Mouse (Mus musculus): Measurements from ENCODE around the gene Clec16a. TPM values are rescaled to one million over a fixed set of nuclear protein-coding genes. Genes with fewer than 3 reads are reported as not detected.

The Clec16a gene
- polyA plus RNA-seq, 1 experiment from 2014 or later: 31.5 TPM

GRCm38 (mm10) chr16:10634940-10635339 lies 89.8 kb downstream of the Clec16a start:
- H3K4me2 ChIP-seq: no peak overlapping the region
- H3K27ac ChIP-seq: no peak overlapping the region
- peaks cover 10% of the 10 kb centered on the region for H3K4me1 ChIP-seq
- WGBS: 82% methylated on average over 3 of the region's 3 CpGs
- H3K36me3 ChIP-seq: 0 out of 2 replicates have a peak, but pooled peaks cover 3% of the 10 kb centered on the region
- H3K27me3 ChIP-seq (replicated peaks): no peaks in the 10 kb centered on the region
- no peak overlapping the region for H3K4me3 ChIP-seq (replicated peaks)
- H3K9ac ChIP-seq: no peak overlapping the region
- no peaks in the 10 kb centered on the region for H3K9me3 ChIP-seq
- no peak for ATAC-seq (ENCODE audit: insufficient read depth, low FRiP score, low read depth)

- Histone ChIP-seq H3K4me2 (no peak overlapping the region), H3K27ac (no peak overlapping the region), H3K27me3 (replicated peaks) (no peaks in the 10 kb centered on the region), H3K4me1 (peaks cover 10% of the 10 kb centered on the region), H3K36me3 (no peaks in the 10 kb centered on the region), H3K9ac (no peak overlapping the region), H3K9me3 (no peaks in the 10 kb centered on the region), H3K4me3 (replicated peaks) (no peak overlapping the region)
- ATAC-seq (ENCODE audit: insufficient read depth, low FRiP score, low read depth): no peak
- WGBS: 49% methylated on average over 3 of the region's 3 CpGs
These were observed 92.8 kb downstream of the Clec16a start for GRCm38 (mm10) chr16:10637898-10638297.

DNA sequence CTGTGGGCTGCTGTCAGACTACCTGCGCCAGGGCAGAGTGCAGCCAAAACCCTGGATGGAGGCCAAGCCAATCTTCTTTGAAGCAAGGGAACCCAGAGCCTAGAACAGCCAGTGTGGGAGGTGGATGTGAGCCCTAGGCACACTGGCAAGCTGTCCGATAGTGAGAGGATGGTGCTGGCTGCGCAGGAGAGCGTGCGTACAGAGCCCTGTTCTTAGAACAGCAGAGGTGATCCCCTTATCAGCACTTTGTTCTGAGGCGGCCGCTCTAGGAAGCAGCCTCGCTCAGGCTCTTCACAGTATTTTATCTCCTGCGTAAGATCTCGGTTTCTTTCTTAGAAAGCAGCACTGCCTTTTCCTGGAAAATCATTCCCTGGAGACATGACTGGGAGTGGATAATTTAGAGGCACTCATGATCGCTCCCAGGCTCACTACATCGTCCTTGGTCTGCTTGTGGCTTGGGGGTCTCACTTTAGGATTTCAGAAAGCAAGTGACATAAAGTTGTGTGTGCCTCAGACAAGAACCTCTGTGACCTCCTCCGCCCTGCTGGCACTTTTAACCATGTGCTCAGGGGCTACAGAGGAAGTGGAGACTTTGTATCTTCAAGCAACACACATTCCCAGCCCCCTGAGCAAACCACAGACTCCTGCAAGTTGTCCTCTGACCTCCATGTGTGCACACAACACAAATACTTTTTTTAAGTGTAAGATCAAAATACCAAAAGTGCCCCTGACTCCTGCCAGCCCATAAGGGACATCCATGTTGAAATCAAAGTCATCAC lies 94.2 kb downstream of the Clec16a start:
- Histone ChIP-seq H3K27me3 (replicated peaks) (no peaks in the 10 kb centered on the region), H3K4me3 (replicated peaks) (no peak overlapping the region), H3K9ac (no peak overlapping the region), H3K4me2 (no peak overlapping the region), H3K9me3 (no peaks in the 10 kb centered on the region), H3K36me3 (no peaks in the 10 kb centered on the region), H3K4me1 (peaks cover 10% of the 10 kb centered on the region), H3K27ac (no peak overlapping the region)
- WGBS: 61% methylated on average over 13 of the region's 13 CpGs
- peak; percentile 56; the same call in 1 of the 2 replicates for ATAC-seq (ENCODE audit: insufficient read depth, low FRiP score, low read depth)

DNA sequence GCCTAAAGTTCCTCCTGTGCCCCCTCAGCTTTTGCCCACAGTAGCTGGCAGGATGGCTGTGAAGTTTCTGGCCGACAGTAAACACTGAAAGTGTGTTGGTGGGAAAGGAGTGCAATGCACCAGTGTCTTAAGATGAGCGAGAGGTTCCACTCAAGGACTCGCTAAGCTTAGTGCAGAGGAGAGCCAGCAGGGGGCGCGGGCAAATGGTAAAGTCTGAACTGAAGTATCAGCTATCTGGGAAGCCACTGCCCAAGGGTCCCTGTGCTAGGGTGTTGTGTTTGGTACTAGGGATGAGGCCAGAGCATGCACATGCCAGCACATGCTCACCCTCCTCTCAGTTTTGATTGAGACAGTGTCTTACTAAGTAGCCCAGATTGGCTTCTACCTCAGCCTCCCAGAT lies 94.9 kb downstream of the Clec16a start:
- 3% methylated on average over 5 of the region's 5 CpGs for WGBS
- H3K4me2 ChIP-seq: no peak overlapping the region
- H3K4me3 ChIP-seq (replicated peaks): no peak overlapping the region
- H3K9me3 ChIP-seq: no peaks in the 10 kb centered on the region
- H3K9ac ChIP-seq: no peak overlapping the region
- H3K27ac ChIP-seq: no peak overlapping the region
- H3K27me3 ChIP-seq (replicated peaks): no peaks in the 10 kb centered on the region
- H3K36me3 ChIP-seq: no peaks in the 10 kb centered on the region
- H3K4me1 ChIP-seq: peaks cover 10% of the 10 kb centered on the region
- no peak for ATAC-seq (ENCODE audit: insufficient read depth, low FRiP score, low read depth)

GRCm38 (mm10) chr16:10641146-10641545 lies 96.0 kb downstream of the Clec16a start:
- 69% methylated on average over 1 of the region's 1 CpGs for WGBS
- ATAC-seq (ENCODE audit: insufficient read depth, low FRiP score, low read depth): no peak
- Histone ChIP-seq H3K27me3 (replicated peaks) (no peaks in the 10 kb centered on the region), H3K9me3 (no peaks in the 10 kb centered on the region), H3K9ac (no peak overlapping the region), H3K4me3 (replicated peaks) (no peak overlapping the region), H3K4me1 (peaks cover 10% of the 10 kb centered on the region), H3K27ac (no peak overlapping the region), H3K4me2 (no peak overlapping the region), H3K36me3 (no peaks in the 10 kb centered on the region)

DNA sequence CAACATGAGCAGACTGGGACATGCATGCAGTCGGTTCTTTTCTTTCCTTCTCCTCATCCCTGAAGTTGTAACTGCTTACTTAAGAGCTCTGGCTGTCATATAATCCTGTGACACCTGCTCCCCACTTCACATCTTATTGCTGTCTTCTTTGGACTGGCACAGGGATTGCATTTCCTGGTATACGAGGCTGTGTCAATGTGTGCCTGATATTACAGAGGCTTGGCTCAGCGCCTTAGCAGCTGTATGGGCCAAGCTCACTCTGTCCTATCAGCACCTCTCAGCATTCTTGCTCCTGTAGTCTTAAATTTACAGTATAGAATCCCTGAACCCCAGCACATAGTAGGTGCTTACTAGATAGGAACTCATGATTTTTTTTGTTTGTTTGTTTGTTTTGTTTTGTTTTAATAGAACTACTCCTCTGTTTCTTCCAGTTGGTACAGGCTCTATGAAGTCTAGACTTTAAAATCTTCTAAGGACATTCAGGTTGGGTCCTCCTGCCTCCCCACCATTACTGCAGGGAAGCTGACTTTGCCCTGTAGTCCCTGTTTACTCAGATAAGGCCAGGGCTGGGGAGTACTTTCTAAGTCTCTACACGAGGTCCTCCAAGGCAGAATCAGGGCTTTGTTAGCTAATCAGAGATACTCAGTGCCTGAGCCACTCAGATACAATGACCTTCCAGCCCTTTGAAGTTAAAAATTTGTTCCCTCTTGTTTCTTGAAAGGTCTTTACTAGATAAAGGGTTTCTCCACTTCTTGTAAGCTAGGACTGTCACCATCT lies 97.9 kb downstream of the Clec16a start:
- Histone ChIP-seq H3K4me1 (peaks cover 9% of the 10 kb centered on the region), H3K9me3 (no peaks in the 10 kb centered on the region), H3K4me3 (replicated peaks) (no peak overlapping the region), H3K4me2 (no peak overlapping the region), H3K27ac (peak overlapping the region; percentile 16; the same call in 1 of the 2 replicates), H3K36me3 (no peaks in the 10 kb centered on the region), H3K27me3 (replicated peaks) (no peaks in the 10 kb centered on the region), H3K9ac (no peak overlapping the region)
- ATAC-seq (ENCODE audit: insufficient read depth, low FRiP score, low read depth): no peak; the same call in 1 of the 2 replicates
- 45% methylated on average over 4 of the region's 4 CpGs for WGBS

- Histone ChIP-seq H3K4me1 (no peaks in the 10 kb centered on the region), H3K27ac (no peak overlapping the region), H3K4me3 (replicated peaks) (no peak overlapping the region), H3K27me3 (replicated peaks) (no peaks in the 10 kb centered on the region), H3K36me3 (no peaks in the 10 kb centered on the region), H3K9ac (no peak overlapping the region), H3K4me2 (no peak overlapping the region), H3K9me3 (no peaks in the 10 kb centered on the region)
- ATAC-seq (ENCODE audit: insufficient read depth, low FRiP score, low read depth): no peak
These were observed 99.1 kb downstream of the Clec16a start for GRCm38 (mm10) chr16:10644238-10644637.

GRCm38 (mm10) chr16:10644731-10645130 lies 99.6 kb downstream of the Clec16a start:
- Histone ChIP-seq H3K9me3 (no peaks in the 10 kb centered on the region), H3K27me3 (replicated peaks) (no peaks in the 10 kb centered on the region), H3K36me3 (no peaks in the 10 kb centered on the region), H3K4me1 (no peaks in the 10 kb centered on the region), H3K4me3 (replicated peaks) (no peak overlapping the region), H3K27ac (no peak overlapping the region), H3K4me2 (no peak overlapping the region), H3K9ac (no peak overlapping the region)
- no peak for ATAC-seq (ENCODE audit: insufficient read depth, low FRiP score, low read depth)
- WGBS: 89% methylated on average over 8 of the region's 8 CpGs

GRCm38 (mm10) chr16:10651804-10652203 lies 106.7 kb downstream of the Clec16a start:
- no peak overlapping the region for H3K4me2 ChIP-seq
- H3K27me3 ChIP-seq (replicated peaks): no peaks in the 10 kb centered on the region
- no peaks in the 10 kb centered on the region for H3K36me3 ChIP-seq
- no peak for ATAC-seq (ENCODE audit: insufficient read depth, low FRiP score, low read depth)
- peaks cover 10% of the 10 kb centered on the region for H3K4me1 ChIP-seq
- no peaks in the 10 kb centered on the region for H3K9me3 ChIP-seq
- H3K4me3 ChIP-seq (replicated peaks): no peak overlapping the region
- H3K9ac ChIP-seq: no peak overlapping the region
- no peak overlapping the region for H3K27ac ChIP-seq

DNA sequence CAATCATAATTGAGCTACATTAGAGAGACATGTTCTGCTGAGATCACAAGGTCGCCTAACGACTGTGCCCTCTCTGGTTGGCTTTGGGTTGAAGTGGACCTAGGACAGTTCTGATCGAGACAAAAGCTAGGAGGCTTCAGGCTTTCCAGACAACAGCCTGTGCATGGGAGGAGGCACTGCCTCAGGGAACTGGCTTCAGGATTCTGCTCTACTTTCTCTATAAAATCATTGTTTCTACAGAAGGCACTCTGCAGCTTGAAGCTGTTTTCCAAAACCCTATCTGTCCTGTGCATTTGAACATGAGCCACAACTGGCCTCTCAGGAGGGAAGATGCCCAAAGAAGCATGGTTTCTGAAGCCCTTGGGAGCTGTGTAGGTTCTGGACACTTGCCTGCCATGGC lies 107.8 kb downstream of the Clec16a start:
- Histone ChIP-seq H3K27me3 (replicated peaks) (no peaks in the 10 kb centered on the region), H3K4me3 (replicated peaks) (no peak overlapping the region), H3K27ac (no peak overlapping the region), H3K4me2 (no peak overlapping the region), H3K36me3 (no peaks in the 10 kb centered on the region), H3K4me1 (peaks cover 10% of the 10 kb centered on the region), H3K9me3 (no peaks in the 10 kb centered on the region), H3K9ac (no peak overlapping the region)
- 64% methylated on average over 3 of the region's 3 CpGs for whole genome bisulfite sequencing
- ATAC-seq (ENCODE audit: insufficient read depth, low FRiP score, low read depth): no peak

GRCm38 (mm10) chr16:10655236-10655635 lies 110.1 kb downstream of the Clec16a start:
- no peaks in the 10 kb centered on the region for H3K9me3 ChIP-seq
- 69% methylated on average over 3 of the region's 3 CpGs for WGBS
- H3K27ac ChIP-seq: no peak overlapping the region
- H3K36me3 ChIP-seq: no peaks in the 10 kb centered on the region
- no peak for ATAC-seq (ENCODE audit: insufficient read depth, low FRiP score, low read depth)
- H3K27me3 ChIP-seq (replicated peaks): no peaks in the 10 kb centered on the region
- H3K4me3 ChIP-seq (replicated peaks): no peak overlapping the region
- no peak overlapping the region for H3K9ac ChIP-seq
- H3K4me2 ChIP-seq: no peak overlapping the region
- peaks cover 13% of the 10 kb centered on the region for H3K4me1 ChIP-seq

- H3K27me3 ChIP-seq (replicated peaks): no peaks in the 10 kb centered on the region
- H3K4me2 ChIP-seq: no peak overlapping the region
- H3K9ac ChIP-seq: no peak overlapping the region
- peaks cover 18% of the 10 kb centered on the region for H3K4me1 ChIP-seq
- no peaks in the 10 kb centered on the region for H3K36me3 ChIP-seq
- H3K4me3 ChIP-seq (replicated peaks): no peak overlapping the region
- WGBS: 49% methylated on average over 3 of the region's 3 CpGs
- no peak for ATAC-seq (ENCODE audit: insufficient read depth, low FRiP score, low read depth)
- no peaks in the 10 kb centered on the region for H3K9me3 ChIP-seq
- 0 out of 2 replicates have a peak overlapping the region, but pooled peaks have one; percentile 13 for H3K27ac ChIP-seq
These were observed 110.8 kb downstream of the Clec16a start for GRCm38 (mm10) chr16:10655926-10656325.

Measured in stomach, embryonic 15.5 days (tissue).